Mouse (Mus musculus) heart, postnatal 0 days (tissue): ENCODE results near the gene 1700042G07Rik.

Source experiments
- CTCF ChIP-seq: IDR thresholded peaks from 2 replicates; pipeline ENCODE4 v1.5.1; 2016; ENCODE audit warnings: antibody characterized with exemption, control low read depth, low read depth
- EP300 ChIP-seq: IDR thresholded peaks from 2 replicates; pipeline ENCODE4 v1.6.1; 2016; ENCODE audit warnings: antibody characterized with exemption, low read depth

GRCm38 (mm10) chr4:116185083-116185482 is 11.9 kb downstream of the 1700042G07Rik start:
- no peak for TF ChIP-seq CTCF
- TF ChIP-seq EP300, result no peak
